Mouse (Mus musculus) neutrophil, adult 5-6 weeks (primary cell): ENCODE measurements around the gene Drosha. TPM values are rescaled to one million over a fixed set of nuclear protein-coding genes. Genes with fewer than 3 reads are reported as not detected.

ENCODE experiments used
- ATAC-seq: fragments of 151-379, 151-347 bp; 2 replicates; pipeline ENCODE4 v1.8.0; 2017; ENCODE audit warnings: mild to moderate bottlenecking, moderate TSS enrichment; ENCODE audit not compliant: insufficient number of reproducible peaks, poor library complexity, low FRiP score, severe bottlenecking; ENCODE audit errors: extremely low read depth
- total RNA-seq: library from RNA; stranded (forward); fragments of 200-1000 nt; gene quantifications from 2 replicates; pipeline ENCODE4 v1.2.3, GENCODE M21; 2017

The Drosha gene
- total RNA-seq, 1 experiment from 2014 or later, result 8.6 TPM

DNA sequence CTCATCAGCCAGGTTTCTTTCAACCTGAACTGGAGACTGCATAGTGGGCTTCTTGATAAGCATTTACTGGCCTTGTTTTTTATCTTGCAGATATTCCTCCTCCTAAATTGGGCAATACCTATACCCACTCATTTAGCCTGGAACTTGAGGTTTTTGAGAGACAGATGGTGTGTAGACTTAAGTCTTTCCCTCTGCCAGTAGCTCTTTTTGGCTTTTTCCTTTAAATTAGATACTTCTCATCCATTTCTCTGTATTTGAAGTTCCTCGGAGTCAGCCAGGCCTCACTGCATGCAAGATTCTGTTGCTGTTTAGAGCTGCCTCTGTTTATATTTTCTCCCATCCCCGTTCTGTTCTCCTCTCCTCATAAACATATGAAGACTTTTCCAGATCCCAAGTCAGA is 51.7 kb downstream of the Drosha start:
- no peak for ATAC-seq

DNA sequence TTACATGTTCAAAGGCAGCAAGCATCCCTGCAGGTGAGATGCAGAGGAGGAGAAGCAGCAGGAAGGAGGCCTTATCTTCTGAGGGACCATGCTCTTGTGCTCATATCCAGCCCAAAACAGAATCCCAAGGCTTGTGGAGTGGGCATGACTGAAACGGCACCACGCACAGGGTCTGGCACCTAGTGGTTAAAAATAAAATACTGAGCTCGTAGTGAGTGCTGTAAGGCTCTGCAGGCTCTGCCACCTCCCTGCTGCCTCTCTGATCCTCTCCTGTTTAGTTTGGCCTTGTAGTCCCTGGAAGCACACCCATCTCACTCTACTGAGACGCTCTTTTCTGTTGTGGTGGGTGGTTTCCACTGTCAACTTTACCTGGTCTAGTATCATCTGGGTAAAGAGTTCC is 52.3 kb downstream of the Drosha start:
- ATAC-seq, result no peak

DNA sequence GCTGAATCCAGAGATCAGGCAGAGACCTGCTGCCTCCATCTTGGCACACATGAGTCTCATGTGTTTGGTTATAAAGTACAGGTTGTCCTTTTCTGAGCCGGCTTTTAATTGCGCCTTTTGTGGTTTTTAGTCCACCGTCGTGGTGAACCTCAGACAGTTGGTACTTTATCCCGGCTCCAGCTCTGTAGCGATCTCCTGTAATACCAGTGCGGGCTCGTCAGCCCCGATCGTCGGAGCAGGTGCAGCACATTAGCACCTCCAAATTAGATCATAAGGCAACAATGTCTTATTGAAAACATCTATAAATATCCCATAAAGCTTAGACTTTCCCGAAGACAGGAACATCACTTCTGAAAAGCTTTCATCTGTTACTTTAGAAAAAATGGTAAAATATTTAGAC is 53.3 kb downstream of the Drosha start:
- ATAC-seq, result no peak

DNA sequence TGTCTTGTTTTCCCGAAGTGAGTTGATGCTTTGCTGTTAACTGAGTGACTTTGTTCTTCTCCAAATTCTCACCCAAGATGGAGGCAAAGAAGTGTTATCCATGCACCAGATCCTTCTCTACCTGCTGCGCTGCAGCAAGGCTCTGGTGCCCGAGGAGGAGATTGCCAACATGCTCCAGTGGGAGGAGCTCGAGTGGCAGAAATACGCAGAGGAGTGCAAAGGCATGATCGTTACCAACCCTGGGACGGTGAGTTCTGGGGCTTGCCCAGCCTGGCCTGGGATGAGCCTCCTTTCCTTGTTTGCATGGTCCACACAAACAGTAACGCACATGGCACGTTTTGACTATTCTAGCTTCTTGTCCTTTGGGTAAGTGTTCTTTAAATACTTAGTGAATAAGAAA is 54.0 kb downstream of the Drosha start:
- no peak for ATAC-seq

DNA sequence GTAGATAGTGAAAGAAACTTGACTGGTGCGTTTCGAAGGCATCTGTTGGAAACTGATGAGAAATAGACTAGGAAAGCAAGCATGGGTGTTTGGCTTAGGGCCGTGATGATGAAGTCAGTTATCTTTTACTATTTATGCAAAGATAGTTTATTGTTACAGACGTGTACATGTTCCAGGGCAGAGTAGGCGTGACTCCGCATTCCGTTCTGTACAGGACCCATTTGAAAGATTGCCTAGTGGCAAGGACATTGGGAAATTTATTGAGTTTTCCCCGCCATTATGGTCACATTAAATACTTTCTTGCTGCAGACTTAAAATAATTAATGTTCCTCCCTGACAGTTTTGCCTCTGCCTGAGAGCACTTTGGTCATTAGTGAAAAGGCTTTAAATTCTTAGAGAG is 55.3 kb downstream of the Drosha start:
- ATAC-seq, result no peak

DNA sequence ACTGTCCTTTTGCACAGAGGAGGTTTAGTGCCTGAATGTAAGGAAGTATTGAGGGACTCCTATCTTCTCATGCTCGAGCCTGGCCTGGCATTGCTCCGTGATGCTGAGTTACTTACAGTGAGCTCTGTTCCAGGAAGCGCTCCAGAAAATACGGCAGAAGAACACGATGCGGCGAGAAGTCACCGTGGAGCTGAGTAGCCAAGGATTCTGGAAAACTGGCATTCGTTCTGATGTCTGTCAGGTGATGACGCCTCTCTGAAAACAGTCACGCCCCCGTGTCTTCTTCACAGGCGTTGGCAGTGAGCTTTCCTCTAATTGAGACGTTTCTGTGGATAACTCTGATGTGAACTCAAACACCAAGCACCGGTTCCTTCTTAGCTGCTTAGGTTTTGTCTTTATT is 60.2 kb downstream of the Drosha start:
- no peak for ATAC-seq

DNA sequence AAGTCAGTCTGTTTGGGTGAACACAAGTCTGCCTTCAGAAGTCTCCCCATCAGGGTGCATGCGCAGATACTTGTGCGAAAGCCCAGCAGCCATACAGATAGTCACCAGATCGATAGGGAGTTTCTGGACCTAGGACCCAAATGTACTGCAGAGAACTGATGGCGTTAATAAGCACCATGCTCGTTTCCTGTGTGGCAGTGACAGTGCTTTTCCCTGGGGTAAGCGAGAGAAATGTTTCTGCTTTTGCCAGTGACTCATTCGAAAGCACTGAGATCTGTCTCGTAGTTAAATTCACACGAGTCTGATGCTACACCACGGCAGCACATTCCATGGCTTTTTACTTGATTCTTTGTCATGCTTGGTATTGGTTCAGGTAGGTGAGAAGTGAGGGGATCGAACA is 60.7 kb downstream of the Drosha start:
- no peak for ATAC-seq

DNA sequence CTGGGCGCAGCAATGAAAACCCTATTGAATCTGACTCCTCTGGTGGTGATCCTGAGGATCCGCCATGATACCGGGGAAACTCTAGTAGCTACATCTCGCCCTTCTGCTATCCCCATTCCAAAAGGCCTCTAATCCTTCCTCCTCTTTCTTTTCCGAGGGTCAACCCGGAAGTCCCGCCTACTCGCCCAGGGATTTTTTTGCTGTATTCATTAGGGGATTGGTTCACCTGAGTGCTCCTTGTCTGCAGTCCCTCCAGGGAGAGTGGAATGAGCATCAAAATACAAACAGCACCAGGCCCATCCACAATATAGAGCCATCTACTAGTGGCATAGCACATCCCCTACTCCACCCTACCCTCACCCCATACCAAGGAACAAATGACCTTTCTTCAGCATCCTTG is 62.6 kb downstream of the Drosha start:
- ATAC-seq, result no peak

DNA sequence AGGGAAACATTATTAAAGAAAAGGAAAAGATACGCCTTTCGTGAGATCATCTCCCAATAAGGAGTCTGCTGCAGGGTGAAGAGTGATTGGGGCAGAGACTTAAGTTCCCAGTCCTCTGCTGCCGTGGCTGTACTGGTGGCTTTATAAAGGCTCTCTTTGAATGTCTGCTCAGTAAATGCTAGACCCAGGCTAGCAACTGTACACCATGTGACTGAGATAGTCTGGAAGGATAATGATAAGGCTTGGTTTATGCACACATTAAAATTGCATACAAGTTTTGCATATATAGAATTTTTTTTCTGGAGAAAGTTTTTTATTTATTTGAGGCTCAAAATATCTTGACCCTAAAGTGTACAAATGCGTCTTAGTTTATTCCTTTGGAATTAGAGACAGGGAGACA is 63.7 kb downstream of the Drosha start:
- ATAC-seq, result no peak

DNA sequence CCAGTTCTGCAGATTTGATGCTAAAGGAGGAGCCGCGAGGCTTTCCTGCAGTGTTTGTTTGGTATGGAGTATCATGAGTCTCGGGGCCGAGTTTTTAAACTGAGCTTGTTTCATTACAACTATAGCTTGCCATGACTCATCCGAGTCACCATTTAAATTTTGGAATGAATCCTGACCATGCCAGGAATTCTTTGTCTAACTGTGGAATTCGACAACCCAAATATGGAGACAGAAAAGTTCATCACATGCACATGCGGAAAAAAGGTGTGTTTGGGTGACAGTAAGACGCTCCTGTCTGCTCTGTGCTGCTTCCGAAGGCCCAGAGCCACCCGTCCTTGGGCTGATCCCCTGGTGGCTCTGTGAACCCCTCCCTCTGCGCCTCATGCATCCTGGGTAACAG is 65.3 kb downstream of the Drosha start:
- no peak for ATAC-seq

DNA sequence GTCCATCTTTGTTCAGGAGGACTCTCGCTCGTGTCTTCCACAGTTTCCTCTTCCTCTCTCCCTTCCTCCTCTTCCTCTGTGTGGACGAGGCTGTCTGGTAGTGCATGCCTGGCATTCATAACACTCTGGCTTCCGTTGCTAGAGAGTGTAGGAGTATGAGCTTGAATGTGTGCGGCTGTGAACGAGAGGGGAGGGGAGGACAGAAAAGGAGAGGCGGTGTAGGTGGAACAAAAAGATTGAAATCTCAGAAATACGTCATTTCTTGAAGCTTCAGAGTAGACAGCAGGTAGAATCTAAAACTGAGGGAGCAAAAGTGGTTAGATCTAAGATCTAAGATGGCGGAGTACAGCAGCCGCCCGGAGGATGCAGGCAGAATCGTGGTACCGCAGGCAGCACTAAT is 70.8 kb downstream of the Drosha start:
- no peak for ATAC-seq

DNA sequence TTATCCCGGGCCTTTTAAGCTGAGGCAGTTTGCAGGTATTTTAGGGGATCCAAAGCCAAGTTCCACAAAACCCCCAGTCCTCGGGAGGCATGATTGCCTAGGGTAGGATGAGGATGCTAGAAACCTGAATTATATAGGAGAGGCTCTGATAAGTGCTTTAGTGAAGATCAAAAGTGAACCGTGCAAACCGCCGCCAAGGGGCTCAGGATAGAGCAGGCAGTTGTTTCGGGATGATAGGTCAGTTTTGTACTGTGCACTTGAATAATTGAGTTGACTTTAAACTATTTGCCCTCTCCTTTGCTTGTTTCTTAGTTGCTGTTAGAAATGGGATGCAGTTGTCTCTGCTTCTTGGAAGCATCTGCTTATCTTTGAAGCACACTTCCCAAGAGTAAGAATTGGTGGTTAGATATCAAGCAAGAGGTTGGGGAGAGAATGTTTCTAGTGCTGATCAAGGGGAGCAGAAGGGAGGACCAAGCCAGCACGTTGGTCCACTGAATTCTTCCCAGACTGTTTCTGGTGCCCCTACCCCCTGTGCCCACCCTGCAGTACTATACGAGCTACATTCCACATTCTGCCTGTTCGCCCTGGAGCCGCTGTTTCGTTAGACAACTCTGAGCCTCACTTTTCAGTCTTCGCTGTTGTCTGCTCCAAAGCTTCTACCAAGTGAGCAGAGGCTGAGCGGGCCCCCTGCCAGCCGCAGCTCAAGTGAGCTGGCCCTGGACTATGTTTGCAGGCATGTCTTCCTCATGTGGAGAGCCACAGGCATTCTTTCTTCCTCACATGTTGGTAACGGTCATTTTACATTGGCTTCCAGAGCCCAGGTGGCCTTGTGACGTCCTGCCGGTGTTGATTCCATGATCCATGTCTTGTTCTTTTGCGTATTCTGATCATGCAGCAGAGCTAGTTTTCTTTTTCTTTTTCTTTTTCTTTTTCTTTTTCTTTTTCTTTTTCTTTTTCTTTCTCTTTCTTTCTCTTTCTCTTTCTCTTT is 71.7 kb downstream of the Drosha start:
- ATAC-seq, result no peak

DNA sequence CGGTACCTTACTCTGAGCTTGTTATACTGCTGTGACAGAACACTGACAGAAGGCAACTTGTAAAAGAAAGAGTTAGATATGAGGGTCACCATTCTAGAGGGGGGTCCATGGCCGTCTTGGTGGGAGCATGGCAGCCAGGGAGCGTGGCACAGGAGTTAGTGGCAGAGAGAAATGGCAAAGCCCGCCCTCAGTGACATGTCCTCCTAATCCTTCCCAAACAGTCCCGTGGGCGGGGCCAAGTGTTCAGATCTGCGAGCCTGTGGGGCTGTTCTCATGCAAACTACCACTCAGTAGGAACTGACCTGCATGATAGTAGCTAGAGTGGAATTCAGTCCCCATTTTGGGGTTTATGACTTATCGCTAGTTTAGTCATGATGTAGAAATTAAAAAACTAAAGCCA is 73.2 kb downstream of the Drosha start:
- no peak for ATAC-seq

DNA sequence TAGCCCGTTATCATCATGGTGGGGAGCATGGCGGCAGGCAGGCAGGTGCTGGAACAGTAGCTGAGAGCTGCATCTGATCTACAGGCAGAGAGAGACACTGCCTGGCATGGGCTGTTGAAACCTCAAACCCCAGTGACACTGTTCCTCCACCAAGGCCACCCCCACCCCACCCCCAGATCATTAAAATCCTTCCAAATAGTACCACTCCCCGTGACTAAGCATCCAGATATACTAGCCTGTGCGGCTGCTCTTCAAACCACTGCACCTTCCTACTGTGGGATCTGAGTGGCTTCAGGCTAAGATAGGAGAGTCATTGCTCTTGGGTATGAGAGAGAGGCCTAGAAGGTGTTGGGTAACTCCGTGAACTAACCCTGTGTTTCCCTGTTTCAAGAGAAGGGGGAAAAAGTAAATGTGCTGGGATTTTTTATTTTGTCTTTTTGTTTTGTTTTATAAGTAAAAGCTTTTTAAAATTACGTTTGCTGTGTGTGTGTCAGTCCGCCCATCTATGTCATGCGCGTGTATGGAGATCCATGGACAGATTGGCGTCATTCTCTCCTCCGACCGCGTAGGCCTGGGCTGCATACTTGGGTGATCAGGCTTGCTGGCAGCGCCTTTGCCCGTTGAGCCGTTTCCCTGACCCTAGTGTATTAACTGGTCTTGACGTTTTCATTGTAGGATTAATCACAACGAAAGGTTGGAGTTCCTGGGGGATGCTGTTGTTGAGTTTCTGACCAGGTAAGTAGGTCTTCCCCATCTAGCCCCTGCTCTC is 76.0 kb downstream of the Drosha start:
- no peak for ATAC-seq

DNA sequence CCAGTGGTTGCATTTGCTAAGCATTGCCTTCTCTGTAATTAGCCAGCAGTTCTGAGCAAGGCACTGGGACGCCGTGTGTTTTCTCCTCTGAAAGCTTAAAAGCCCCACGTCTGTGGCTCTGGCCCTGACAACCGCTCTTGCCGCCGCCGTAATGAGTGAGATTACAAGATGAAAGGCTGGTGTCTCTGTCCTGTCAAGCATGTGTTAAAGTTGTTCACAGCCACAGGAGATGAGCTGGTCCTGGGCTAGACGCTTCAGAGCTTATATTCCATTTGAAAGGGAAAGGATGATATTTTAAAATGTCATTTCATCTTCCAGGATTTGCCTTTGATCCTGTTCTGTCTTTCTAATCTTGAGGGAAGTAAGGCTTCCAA is 76.6 kb downstream of the Drosha start:
- ATAC-seq, result no peak

DNA sequence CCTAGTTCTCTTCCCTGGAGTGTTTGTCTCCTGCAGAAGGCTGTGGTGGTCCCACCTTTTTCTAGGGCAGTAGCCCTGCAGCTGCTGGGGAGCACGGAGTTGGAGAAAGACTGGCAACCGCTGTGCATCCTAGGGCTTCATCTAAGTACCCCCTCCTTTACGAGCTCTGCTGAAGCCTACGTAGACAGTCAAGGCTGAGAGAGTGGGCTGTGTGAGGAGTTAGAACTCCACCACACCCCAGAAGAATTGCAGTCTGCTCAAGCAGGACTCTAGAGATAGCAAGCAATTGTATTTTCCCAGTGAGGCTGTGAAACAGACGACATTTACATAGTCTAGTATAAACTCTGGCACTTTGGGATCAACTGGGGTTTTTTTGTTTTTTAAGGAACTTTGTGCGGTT is 79.8 kb downstream of the Drosha start:
- no peak for ATAC-seq

DNA sequence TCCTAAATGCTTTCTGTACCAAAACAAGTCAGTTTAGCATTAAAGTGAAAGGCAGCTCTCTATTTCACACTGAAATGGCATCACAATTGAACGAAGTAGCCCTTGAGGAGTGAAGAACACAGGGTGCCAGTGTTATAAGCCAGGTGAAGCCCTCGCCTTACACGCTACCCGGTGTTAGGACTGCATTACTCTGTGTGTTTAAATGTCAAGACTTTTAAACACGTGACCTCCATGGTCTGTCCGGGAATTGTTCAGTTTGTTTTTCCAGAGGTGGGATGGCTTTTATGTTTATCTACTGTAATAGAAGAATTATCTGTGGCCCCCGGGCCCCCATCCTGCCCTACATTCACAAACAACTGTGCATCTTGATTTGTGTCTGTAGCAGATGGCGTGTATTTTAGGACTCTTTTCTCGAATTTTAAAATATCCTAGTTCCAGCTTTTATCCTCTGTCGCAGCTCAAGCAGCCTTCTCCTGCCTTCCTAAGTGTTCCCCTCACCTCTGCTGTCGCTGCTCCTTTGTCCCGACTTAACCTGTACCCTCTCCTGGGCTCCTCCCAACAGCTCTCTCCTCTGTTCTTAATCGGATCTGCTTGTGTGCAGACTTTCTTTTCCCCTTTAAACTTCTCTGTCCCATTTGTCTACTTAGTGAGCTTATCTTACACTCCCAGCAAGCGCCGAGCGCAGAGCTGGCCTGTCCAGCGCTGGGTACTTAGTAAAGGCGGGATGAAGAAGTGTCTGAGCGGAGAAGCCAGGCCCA is 83.5 kb downstream of the Drosha start:
- ATAC-seq, result no peak

DNA sequence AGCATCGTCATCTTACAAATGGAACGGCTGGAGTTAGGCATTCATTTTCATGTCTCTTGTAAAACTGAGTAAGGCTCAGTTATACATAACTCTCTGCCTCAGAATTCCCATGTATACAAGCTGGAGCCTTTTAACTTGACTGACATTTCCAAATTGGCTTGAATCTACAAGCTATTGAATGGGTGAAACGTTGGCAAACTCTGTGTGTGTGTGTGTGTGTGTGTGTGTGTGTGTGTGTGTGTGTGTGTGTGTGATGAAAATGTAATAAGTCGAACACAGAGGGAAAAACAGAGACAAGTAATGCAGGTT is 84.1 kb downstream of the Drosha start:
- ATAC-seq, result no peak

DNA sequence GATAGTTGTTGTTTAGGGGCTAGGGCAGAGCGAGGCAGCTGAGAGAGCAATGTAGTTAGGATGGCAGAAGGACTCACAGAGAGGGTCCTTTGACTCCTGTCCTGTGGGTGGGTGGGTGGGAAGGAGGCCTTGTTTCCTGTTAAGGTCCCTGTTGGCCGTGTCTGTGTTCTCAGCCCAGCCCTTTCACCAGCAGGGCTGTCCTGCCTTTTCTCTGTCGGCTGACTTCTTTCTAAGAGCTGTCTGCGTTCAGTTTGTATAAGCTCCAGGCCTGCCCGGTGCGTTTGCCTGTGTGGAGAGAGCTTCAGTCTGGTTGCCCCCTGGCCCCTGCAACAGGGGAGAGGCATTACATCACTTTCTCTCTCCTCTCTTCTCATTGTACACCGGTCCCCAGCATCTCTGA is 84.6 kb downstream of the Drosha start:
- no peak for ATAC-seq

DNA sequence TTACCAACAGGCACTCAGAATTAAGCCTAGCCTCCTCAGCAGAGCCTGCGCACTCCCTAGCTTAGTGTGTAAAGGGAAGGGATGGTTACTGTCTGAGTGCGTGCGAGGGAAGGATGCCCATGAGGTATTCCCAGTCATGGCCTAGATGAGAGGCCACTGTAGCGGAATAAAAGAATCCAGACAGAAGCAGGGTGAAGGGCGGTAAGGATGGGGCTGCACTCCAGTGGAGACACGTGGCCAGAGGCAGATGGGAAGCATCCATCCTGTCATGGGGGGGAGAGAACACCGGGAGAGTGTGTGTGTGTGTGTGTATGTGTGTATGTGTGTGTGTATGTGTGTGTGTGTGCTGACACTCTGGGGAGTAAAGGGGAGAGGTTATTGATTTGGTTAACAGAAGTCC is 86.5 kb downstream of the Drosha start:
- ATAC-seq, result no peak
